Mouse (Mus musculus): ENCODE results near the gene Slc35a5. TPM values are rescaled to one million over a fixed set of nuclear protein-coding genes. Genes with fewer than 3 reads are reported as not detected.

Gene Slc35a5
- 37.0 and 39.9 TPM in 2 replicates for polyA plus RNA-seq (2015; fragmentation: Nextera tagmentation; extraction: Ambion mirVana)

- Histone ChIP-seq H3K4me2 (ENCODE audit: low read length) (peak within 1 kb of the TSS; percentile 91), H3K9ac (replicated peaks; ENCODE audit: low read depth, low read length) (peak within 1 kb of the TSS; percentile 95), H3K36me3 (ENCODE audit: control insufficient read depth, insufficient read depth) (peaks cover 8% of the 10 kb centered on the region; the same call in 1 of the 2 replicates), H3K4me1 (replicated peaks; ENCODE audit: control insufficient read depth, insufficient read depth, low read length) (peaks cover 18% of the 10 kb centered on the region), H3K9me3 (ENCODE audit: control insufficient read depth, low read length) (no peaks in the 10 kb centered on the region), H3K27me3 (replicated peaks; ENCODE audit: control insufficient read depth, insufficient read depth, low read length) (no peaks in the 10 kb centered on the region), H3K4me3 (replicated peaks; ENCODE audit: low read length) (peak within 1 kb of the TSS; percentile 96), H3K27ac (ENCODE audit: low read length) (peak within 1 kb of the TSS; percentile 95)
- under 1% methylated on average over 60 of the region's 64 CpGs for WGBS
- ATAC-seq = peak; percentile 98
Measured at GRCm38 (mm10) chr16:45158522-45159388, at the start of gene Slc35a5, which contains the start of gene Atg3. Slc35a5 (minus strand) TSS chr16:45158706. Atg3 (plus strand) TSS chr16:45158785.

- ATAC-seq = no peak
- no peaks in the 10 kb centered on the region for H3K36me3 ChIP-seq (ENCODE audit: control insufficient read depth, insufficient read depth)
- no peak overlapping the region for H3K4me2 ChIP-seq (ENCODE audit: low read length)
- 83% methylated on average over 12 of the region's 12 CpGs for WGBS
- no peak overlapping the region for H3K27ac ChIP-seq (ENCODE audit: low read length)
- no peaks in the 10 kb centered on the region for H3K27me3 ChIP-seq (replicated peaks; ENCODE audit: control insufficient read depth, insufficient read depth, low read length)
- H3K9me3 ChIP-seq (ENCODE audit: control insufficient read depth, low read length) = no peaks in the 10 kb centered on the region
- H3K4me1 ChIP-seq (replicated peaks; ENCODE audit: control insufficient read depth, insufficient read depth, low read length) = no peaks in the 10 kb centered on the region
- no peak overlapping the region for H3K9ac ChIP-seq (replicated peaks; ENCODE audit: low read depth, low read length)
- H3K4me3 ChIP-seq (replicated peaks; ENCODE audit: low read length) = no peak overlapping the region
Measured at GRCm38 (mm10) chr16:45204859-45205670, 46.6 kb upstream of the Slc35a5 start.

GRCm38 (mm10) chr16:45204438-45204837 is 45.9 kb upstream of the Slc35a5 start:
- H3K9ac ChIP-seq (replicated peaks; ENCODE audit: low read depth, low read length) = no peak overlapping the region
- ATAC-seq = no peak
- H3K4me1 ChIP-seq (replicated peaks; ENCODE audit: control insufficient read depth, insufficient read depth, low read length) = no peaks in the 10 kb centered on the region
- H3K4me2 ChIP-seq (ENCODE audit: low read length) = no peak overlapping the region
- no peak overlapping the region for H3K27ac ChIP-seq (ENCODE audit: low read length)
- H3K27me3 ChIP-seq (replicated peaks; ENCODE audit: control insufficient read depth, insufficient read depth, low read length) = no peaks in the 10 kb centered on the region
- H3K36me3 ChIP-seq (ENCODE audit: control insufficient read depth, insufficient read depth) = no peaks in the 10 kb centered on the region
- no peaks in the 10 kb centered on the region for H3K9me3 ChIP-seq (ENCODE audit: control insufficient read depth, low read length)
- 87% methylated on average over 4 of the region's 4 CpGs for whole genome bisulfite sequencing
- H3K4me3 ChIP-seq (replicated peaks; ENCODE audit: low read length) = no peak overlapping the region

GRCm38 (mm10) chr16:45201395-45201794 is 42.9 kb upstream of the Slc35a5 start:
- H3K36me3 ChIP-seq (ENCODE audit: control insufficient read depth, insufficient read depth) = no peaks in the 10 kb centered on the region
- H3K4me3 ChIP-seq (replicated peaks; ENCODE audit: low read length) = no peak overlapping the region
- no peak for ATAC-seq
- no peaks in the 10 kb centered on the region for H3K9me3 ChIP-seq (ENCODE audit: control insufficient read depth, low read length)
- H3K27ac ChIP-seq (ENCODE audit: low read length) = no peak overlapping the region
- 87% methylated on average over 2 of the region's 2 CpGs for WGBS
- H3K9ac ChIP-seq (replicated peaks; ENCODE audit: low read depth, low read length) = no peak overlapping the region
- no peaks in the 10 kb centered on the region for H3K27me3 ChIP-seq (replicated peaks; ENCODE audit: control insufficient read depth, insufficient read depth, low read length)
- no peaks in the 10 kb centered on the region for H3K4me1 ChIP-seq (replicated peaks; ENCODE audit: control insufficient read depth, insufficient read depth, low read length)
- H3K4me2 ChIP-seq (ENCODE audit: low read length) = no peak overlapping the region

- Histone ChIP-seq H3K36me3 (ENCODE audit: control insufficient read depth, insufficient read depth) (no peaks in the 10 kb centered on the region), H3K9ac (replicated peaks; ENCODE audit: low read depth, low read length) (no peak overlapping the region), H3K4me3 (replicated peaks; ENCODE audit: low read length) (no peak overlapping the region), H3K27ac (ENCODE audit: low read length) (no peak overlapping the region), H3K4me1 (replicated peaks; ENCODE audit: control insufficient read depth, insufficient read depth, low read length) (no peaks in the 10 kb centered on the region), H3K27me3 (replicated peaks; ENCODE audit: control insufficient read depth, insufficient read depth, low read length) (no peaks in the 10 kb centered on the region), H3K9me3 (ENCODE audit: control insufficient read depth, low read length) (no peaks in the 10 kb centered on the region), H3K4me2 (ENCODE audit: low read length) (no peak overlapping the region)
- WGBS = 25% methylated on average over 6 of the region's 6 CpGs
- peak; percentile 91 for ATAC-seq
Measured at GRCm38 (mm10) chr16:45196816-45197215, 38.3 kb upstream of the Slc35a5 start.

- H3K27ac ChIP-seq (ENCODE audit: low read length) = no peak overlapping the region
- H3K27me3 ChIP-seq (replicated peaks; ENCODE audit: control insufficient read depth, insufficient read depth, low read length) = no peaks in the 10 kb centered on the region
- ATAC-seq = peak; percentile 66
- H3K4me2 ChIP-seq (ENCODE audit: low read length) = no peak overlapping the region
- H3K36me3 ChIP-seq (ENCODE audit: control insufficient read depth, insufficient read depth) = peaks cover 6% of the 10 kb centered on the region
- no peaks in the 10 kb centered on the region for H3K9me3 ChIP-seq (ENCODE audit: control insufficient read depth, low read length)
- 0% methylated on average over 1 of the region's 1 CpGs for WGBS
- H3K4me1 ChIP-seq (replicated peaks; ENCODE audit: control insufficient read depth, insufficient read depth, low read length) = no peaks in the 10 kb centered on the region
- no peak overlapping the region for H3K9ac ChIP-seq (replicated peaks; ENCODE audit: low read depth, low read length)
- H3K4me3 ChIP-seq (replicated peaks; ENCODE audit: low read length) = no peak overlapping the region
Measured at GRCm38 (mm10) chr16:45192613-45193012, 34.1 kb upstream of the Slc35a5 start.

- H3K4me2 ChIP-seq (ENCODE audit: low read length) = no peak overlapping the region
- H3K9me3 ChIP-seq (ENCODE audit: control insufficient read depth, low read length) = no peaks in the 10 kb centered on the region
- peaks cover 12% of the 10 kb centered on the region for H3K36me3 ChIP-seq (ENCODE audit: control insufficient read depth, insufficient read depth)
- no peaks in the 10 kb centered on the region for H3K4me1 ChIP-seq (replicated peaks; ENCODE audit: control insufficient read depth, insufficient read depth, low read length)
- WGBS = 93% methylated on average over 5 of the region's 5 CpGs
- no peak for ATAC-seq
- no peak overlapping the region for H3K27ac ChIP-seq (ENCODE audit: low read length)
- no peak overlapping the region for H3K9ac ChIP-seq (replicated peaks; ENCODE audit: low read depth, low read length)
- no peak overlapping the region for H3K4me3 ChIP-seq (replicated peaks; ENCODE audit: low read length)
- no peaks in the 10 kb centered on the region for H3K27me3 ChIP-seq (replicated peaks; ENCODE audit: control insufficient read depth, insufficient read depth, low read length)
Measured at GRCm38 (mm10) chr16:45181824-45182223, 23.3 kb upstream of the Slc35a5 start.

GRCm38 (mm10) chr16:45178552-45178951 is 20.0 kb upstream of the Slc35a5 start:
- Histone ChIP-seq H3K27ac (ENCODE audit: low read length) (no peak overlapping the region), H3K4me3 (replicated peaks; ENCODE audit: low read length) (no peak overlapping the region), H3K36me3 (ENCODE audit: control insufficient read depth, insufficient read depth) (peaks cover 5% of the 10 kb centered on the region; the same call in 1 of the 2 replicates), H3K27me3 (replicated peaks; ENCODE audit: control insufficient read depth, insufficient read depth, low read length) (no peaks in the 10 kb centered on the region), H3K9me3 (ENCODE audit: control insufficient read depth, low read length) (no peaks in the 10 kb centered on the region), H3K9ac (replicated peaks; ENCODE audit: low read depth, low read length) (no peak overlapping the region), H3K4me2 (ENCODE audit: low read length) (no peak overlapping the region), H3K4me1 (replicated peaks; ENCODE audit: control insufficient read depth, insufficient read depth, low read length) (no peaks in the 10 kb centered on the region)
- no peak for ATAC-seq
- WGBS = 85% methylated on average over 2 of the region's 2 CpGs

- Histone ChIP-seq H3K4me1 (replicated peaks; ENCODE audit: control insufficient read depth, insufficient read depth, low read length) (peaks cover 18% of the 10 kb centered on the region), H3K27me3 (replicated peaks; ENCODE audit: control insufficient read depth, insufficient read depth, low read length) (no peaks in the 10 kb centered on the region), H3K36me3 (ENCODE audit: control insufficient read depth, insufficient read depth) (peaks cover 8% of the 10 kb centered on the region; the same call in 1 of the 2 replicates), H3K9ac (replicated peaks; ENCODE audit: low read depth, low read length) (peak overlapping the region; percentile 95), H3K9me3 (ENCODE audit: control insufficient read depth, low read length) (no peaks in the 10 kb centered on the region), H3K27ac (ENCODE audit: low read length) (peak overlapping the region; percentile 95), H3K4me2 (ENCODE audit: low read length) (peak overlapping the region; percentile 89), H3K4me3 (replicated peaks; ENCODE audit: low read length) (peak overlapping the region; percentile 96)
- 6% methylated on average over 11 of the region's 11 CpGs for WGBS
- no peak for ATAC-seq
Measured at GRCm38 (mm10) chr16:45159389-45159716, 847 bp upstream of the Slc35a5 start.
